Mouse (Mus musculus): Measurements from ENCODE around the gene Myh15.
"Not testable (repeated sequence)": the region's sequence is repeated elsewhere in the genome, so short reads cannot be mapped to it uniquely, and the experiment has no call there.

Myh15 gene

DNA sequence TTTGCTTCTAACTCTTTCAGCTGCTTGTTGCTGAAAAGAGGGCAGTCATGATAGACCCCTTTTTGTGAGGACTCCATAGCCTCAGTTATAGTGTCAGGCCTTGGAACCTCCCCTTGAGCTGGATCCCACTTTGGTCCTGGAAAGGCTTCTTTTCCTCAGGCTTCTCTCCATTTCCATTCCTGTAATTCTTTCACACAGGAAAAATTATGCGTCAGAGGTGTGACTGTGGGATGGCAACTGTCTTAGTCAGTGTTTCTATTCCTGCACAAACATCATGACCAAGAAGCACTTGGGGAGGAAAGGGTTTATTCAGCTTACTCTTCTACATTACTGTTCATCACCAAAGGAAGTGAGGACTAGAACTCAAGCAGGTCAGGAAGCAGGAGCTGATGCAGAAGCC, 186.2 kb downstream of the Myh15 start:
- in situ Hi-C loops (cut with MboI; ENCODE audit: unreplicated experiment in 2 of 2) = not testable (repeated sequence)

Measured in v-Abl transformed pro-B cells (cell line).